Mouse (Mus musculus) CH12.LX (cell line): ENCODE results near the gene Ppp1r14b.
A peak's percentile ranks its signal among the peaks of the same experiment; 100 is the strongest.

Source experiments
- CTCF ChIP-seq, 2 experiments: IDR thresholded peaks in 1 of 2; conservative IDR thresholded peaks in 1 of 2; 2 replicates each; pipeline ENCODE4 v1.5.1; 2011 to 2012; ENCODE audit warnings: low read depth in 2 of 2, low read length in 2 of 2, improper control_type of control experiment in 1 of 2, inconsistent platforms in 1 of 2, mild to moderate bottlenecking in 1 of 2, moderate library complexity in 1 of 2
- E2F4 ChIP-seq: IDR thresholded peaks from 2 replicates; pipeline ENCODE4 v1.6.1; 2011; ENCODE audit warnings: low read depth, low read length, improper control_type of control experiment; ENCODE audit not compliant: insufficient replicate concordance
- ELF1 ChIP-seq: IDR thresholded peaks from 2 replicates; pipeline ENCODE4 v1.6.1; 2014; ENCODE audit warnings: low read depth, mild to moderate bottlenecking, inconsistent platforms, low read length, improper control_type of control experiment
- KAT2A ChIP-seq: IDR thresholded peaks from 2 replicates; pipeline ENCODE4 v1.6.1; 2012; ENCODE audit warnings: low read length, improper control_type of control experiment, inconsistent platforms; ENCODE audit not compliant: insufficient replicate concordance
- MAZ ChIP-seq: IDR thresholded peaks from 2 replicates; pipeline ENCODE4 v1.6.1; 2012; ENCODE audit warnings: low read depth, mild to moderate bottlenecking, inconsistent platforms, low read length, improper control_type of control experiment, moderate library complexity
- POLR2A ChIP-seq: IDR thresholded peaks from 2 replicates; pipeline ENCODE4 v1.6.1; 2011; ENCODE audit warnings: low read depth, mild to moderate bottlenecking, improper control_type of control experiment, low read length
- RCOR1 ChIP-seq: conservative IDR thresholded peaks from 2 replicates; pipeline ENCODE4 v1.6.1; 2012; ENCODE audit warnings: low read depth, mild to moderate bottlenecking, inconsistent platforms, low read length, improper control_type of control experiment
- SIN3A ChIP-seq: IDR thresholded peaks from 2 replicates; pipeline ENCODE4 v1.6.1; 2012; ENCODE audit warnings: low read length, improper control_type of control experiment, inconsistent platforms
- ZNF384 ChIP-seq: IDR thresholded peaks from 2 replicates; pipeline ENCODE4 v1.6.1; 2012; ENCODE audit warnings: low read depth, low read length, improper control_type of control experiment, inconsistent platforms

GRCm38 (mm10) chr19:6992011-6992858, 17.5 kb downstream of the Ppp1r14b start, which contains the start of gene Dnajc4:
- TF ChIP-seq CTCF (conservative IDR thresholded peaks at IDR 0.05 in 1 of 2, IDR thresholded peaks at IDR 0.05 in 1 of 2; ENCODE audit: low read depth in 2 of 2, low read length in 2 of 2) (no peak), ZNF384 (no peak), E2F4 (peak; percentile 76; the same call in 1 of the 2 replicates), ELF1 (peak; percentile 94), RCOR1 (0 out of 2 replicates have a peak, but pooled peaks have one; percentile 57), SIN3A (peak; percentile 91), KAT2A (no peak), POLR2A (peak; percentile 74), MAZ (peak; percentile 94)
